Mouse (Mus musculus): Measurements from ENCODE around the gene Zc3h12b. TPM values are rescaled to one million over a fixed set of nuclear protein-coding genes. Genes with fewer than 3 reads are reported as not detected.

Zc3h12b gene
- total and polyA plus RNA-seq, 2 experiments from 2014 or later = 3.5 to 10.6 TPM

DNA sequence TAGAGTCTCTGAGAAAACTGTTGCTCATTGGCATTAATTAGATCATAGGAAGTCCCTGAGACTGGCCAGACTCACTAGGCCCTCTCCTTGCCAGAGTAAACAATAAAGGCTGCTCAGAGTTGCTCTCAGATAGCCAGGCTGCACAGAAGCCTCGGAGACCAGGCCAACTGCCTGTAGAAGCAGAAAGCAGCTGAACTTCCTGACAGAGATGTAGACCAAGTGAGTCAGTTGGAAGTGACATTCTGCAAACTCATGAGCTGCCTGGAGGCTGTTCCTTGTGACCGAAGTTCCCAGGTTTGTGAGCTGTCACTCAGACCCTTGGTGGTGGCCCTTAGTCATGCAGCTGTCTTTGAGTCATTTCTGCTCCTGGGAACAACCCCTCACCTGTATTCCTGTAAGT, 251.9 kb downstream of the Zc3h12b start:
- Histone ChIP-seq H3K27ac (ENCODE audit: low read depth, low read length) (no peak overlapping the region), H3K4me3 (ENCODE audit: low read depth, low read length) (no peak overlapping the region), H3K4me2 (ENCODE audit: low read depth) (no peak overlapping the region), H3K4me1 (ENCODE audit: insufficient read depth) (no peaks in the 10 kb centered on the region), H3K9ac (no peak overlapping the region), H3K9me3 (ENCODE audit: low read length) (no peaks in the 10 kb centered on the region), H3K27me3 (ENCODE audit: insufficient read depth, low read length) (no peaks in the 10 kb centered on the region), H3K36me3 (ENCODE audit: insufficient read depth) (no peaks in the 10 kb centered on the region)
- TF ChIP-seq CTCF (IDR thresholded peaks at IDR 0.05; ENCODE audit: low read depth) = no peak
- ATAC-seq (no peak), DNase-seq (no peak)
- WGBS = 76% methylated on average over 2 of the region's 2 CpGs

DNA sequence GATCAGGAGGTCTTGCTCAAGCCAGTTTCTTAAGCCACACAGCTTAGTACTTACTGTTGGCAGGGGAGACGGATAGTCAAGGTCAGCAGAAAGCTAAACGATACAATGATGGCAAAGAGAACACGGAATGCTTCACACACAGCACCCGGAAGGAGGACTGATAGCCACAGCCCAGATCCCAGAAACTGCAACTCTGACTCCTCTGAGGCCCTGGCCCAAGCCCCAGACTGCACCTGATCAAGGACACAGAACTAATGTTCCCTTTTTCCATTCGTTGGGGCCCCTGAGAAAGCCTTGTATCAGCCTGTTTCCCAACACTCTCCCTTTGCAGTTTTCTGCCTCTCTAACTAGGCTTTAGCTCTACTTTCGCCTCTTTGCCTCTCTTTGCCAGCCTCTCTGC, 253.6 kb downstream of the Zc3h12b start:
- no peak for TF ChIP-seq CTCF (IDR thresholded peaks at IDR 0.05; ENCODE audit: low read depth)
- no peak for DNase-seq
- no peaks in the 10 kb centered on the region for H3K9me3 ChIP-seq (ENCODE audit: low read length)
- 74% methylated on average over 6 of the region's 6 CpGs for WGBS
- no peak overlapping the region for H3K27ac ChIP-seq (ENCODE audit: low read depth, low read length)
- H3K4me2 ChIP-seq (ENCODE audit: low read depth) = no peak overlapping the region
- ATAC-seq = no peak
- no peak overlapping the region for H3K4me3 ChIP-seq (ENCODE audit: low read depth, low read length)
- H3K4me1 ChIP-seq (ENCODE audit: insufficient read depth) = no peaks in the 10 kb centered on the region
- no peak overlapping the region for H3K9ac ChIP-seq
- no peaks in the 10 kb centered on the region for H3K27me3 ChIP-seq (ENCODE audit: insufficient read depth, low read length)
- no peaks in the 10 kb centered on the region for H3K36me3 ChIP-seq (ENCODE audit: insufficient read depth)

DNA sequence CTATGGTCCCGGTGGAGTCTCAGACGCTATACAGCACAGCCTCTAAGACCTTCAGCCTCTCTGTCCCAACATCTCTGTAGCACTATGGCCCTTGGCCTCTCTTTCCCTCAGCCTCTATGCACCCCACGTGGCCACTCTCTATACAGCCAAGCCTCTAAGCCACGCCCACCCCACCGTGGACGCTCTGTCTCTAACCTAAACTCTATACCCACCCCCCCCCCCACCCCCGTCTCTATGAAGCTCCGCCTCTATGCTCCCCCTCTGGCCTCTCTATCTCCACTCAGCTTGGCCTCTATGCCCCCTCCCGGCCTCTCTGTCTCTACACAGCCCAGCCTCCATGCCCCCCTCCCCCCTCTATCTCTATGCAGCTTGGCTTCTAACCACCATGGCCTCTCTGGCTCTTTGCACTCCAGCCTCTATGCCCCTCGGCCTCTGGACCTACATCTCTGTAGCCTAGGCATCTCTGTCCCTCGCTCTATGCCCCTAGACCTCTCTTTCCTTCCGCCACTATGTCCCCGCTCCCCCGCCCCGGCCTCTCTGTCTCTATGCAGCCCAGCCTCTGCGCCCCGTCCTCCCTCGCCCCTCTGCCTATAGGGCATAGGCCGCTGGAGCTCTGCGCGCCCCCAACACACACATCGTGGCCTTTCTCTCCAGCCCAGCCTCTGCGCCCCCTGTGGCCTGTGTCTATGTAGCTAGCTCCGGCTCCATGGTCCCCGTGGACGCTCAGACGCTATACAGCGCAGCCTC, 256.5 kb downstream of the Zc3h12b start:
- Histone ChIP-seq H3K27ac (ENCODE audit: low read depth, low read length) (peak overlapping the region; percentile 81), H3K4me2 (ENCODE audit: low read depth) (peak overlapping the region; percentile 57), H3K4me1 (ENCODE audit: insufficient read depth) (no peaks in the 10 kb centered on the region), H3K36me3 (ENCODE audit: insufficient read depth) (no peaks in the 10 kb centered on the region), H3K9ac (peak overlapping the region; percentile 54), H3K27me3 (ENCODE audit: insufficient read depth, low read length) (no peaks in the 10 kb centered on the region), H3K4me3 (ENCODE audit: low read depth, low read length) (peak overlapping the region; percentile 38), H3K9me3 (ENCODE audit: low read length) (no peaks in the 10 kb centered on the region)
- peak; percentile 76 for ATAC-seq
- DNase-seq = peak; percentile 69
- WGBS = 36% methylated on average over 28 of the region's 28 CpGs
- TF ChIP-seq CTCF (IDR thresholded peaks at IDR 0.05; ENCODE audit: low read depth) = peak; percentile 34

DNA sequence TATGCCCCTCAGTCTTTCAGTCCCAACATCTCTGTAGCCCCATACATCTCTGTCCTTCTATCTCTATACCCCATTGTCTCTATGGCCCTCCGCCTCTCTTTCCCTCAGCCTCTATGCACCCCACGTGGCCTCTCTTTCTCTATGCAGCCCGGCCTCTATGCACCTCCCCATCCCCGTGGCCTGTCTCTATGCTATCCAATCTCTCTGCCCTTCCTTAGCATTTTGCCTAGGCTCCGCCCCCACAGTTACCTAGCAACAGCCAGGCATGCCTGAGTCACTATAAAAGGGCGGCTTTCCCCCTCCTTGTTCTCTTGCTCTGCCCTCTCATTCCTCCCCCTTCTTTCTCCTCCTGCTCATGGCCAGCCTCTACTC, 257.1 kb downstream of the Zc3h12b start:
- H3K4me2 ChIP-seq (ENCODE audit: low read depth) = peak overlapping the region; percentile 57
- TF ChIP-seq CTCF (IDR thresholded peaks at IDR 0.05; ENCODE audit: low read depth) = no peak
- ATAC-seq (peak; percentile 97), DNase-seq (peak; percentile 86)
- peak overlapping the region; percentile 81 for H3K27ac ChIP-seq (ENCODE audit: low read depth, low read length)
- no peaks in the 10 kb centered on the region for H3K9me3 ChIP-seq (ENCODE audit: low read length)
- no peaks in the 10 kb centered on the region for H3K4me1 ChIP-seq (ENCODE audit: insufficient read depth)
- peak overlapping the region; percentile 38 for H3K4me3 ChIP-seq (ENCODE audit: low read depth, low read length)
- no peaks in the 10 kb centered on the region for H3K27me3 ChIP-seq (ENCODE audit: insufficient read depth, low read length)
- peak overlapping the region; percentile 54 for H3K9ac ChIP-seq
- WGBS = 38% methylated on average over 6 of the region's 6 CpGs
- H3K36me3 ChIP-seq (ENCODE audit: insufficient read depth) = no peaks in the 10 kb centered on the region

DNA sequence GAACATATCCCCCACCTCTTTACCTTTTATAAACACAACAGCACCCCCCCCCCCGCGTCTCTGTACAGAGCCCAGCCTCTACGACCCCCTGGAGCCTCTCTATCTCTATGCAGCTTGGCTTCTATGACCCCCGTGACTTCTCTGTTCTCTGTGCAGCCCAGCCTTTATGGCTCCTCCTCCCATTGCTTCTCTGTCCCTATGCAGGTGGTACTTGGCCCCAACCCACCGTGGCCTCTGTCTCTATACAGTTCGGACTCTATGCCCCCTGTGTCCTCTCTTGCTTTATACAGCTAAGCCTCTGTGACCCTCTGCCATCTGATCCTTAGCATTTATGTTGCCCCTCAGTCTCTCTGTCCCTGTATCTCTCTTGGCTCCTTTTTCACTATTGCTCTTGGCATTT, 257.6 kb downstream of the Zc3h12b start:
- Histone ChIP-seq H3K27me3 (ENCODE audit: insufficient read depth, low read length) (no peaks in the 10 kb centered on the region), H3K4me1 (ENCODE audit: insufficient read depth) (no peaks in the 10 kb centered on the region), H3K9me3 (ENCODE audit: low read length) (no peaks in the 10 kb centered on the region), H3K4me3 (ENCODE audit: low read depth, low read length) (no peak overlapping the region), H3K27ac (ENCODE audit: low read depth, low read length) (no peak overlapping the region), H3K4me2 (ENCODE audit: low read depth) (peak overlapping the region; percentile 57; the same call in 1 of the 2 replicates), H3K36me3 (ENCODE audit: insufficient read depth) (no peaks in the 10 kb centered on the region), H3K9ac (no peak overlapping the region)
- no peak for ATAC-seq
- no peak for TF ChIP-seq CTCF (IDR thresholded peaks at IDR 0.05; ENCODE audit: low read depth)
- no peak for DNase-seq
- WGBS = 33% methylated on average over 6 of the region's 6 CpGs

DNA sequence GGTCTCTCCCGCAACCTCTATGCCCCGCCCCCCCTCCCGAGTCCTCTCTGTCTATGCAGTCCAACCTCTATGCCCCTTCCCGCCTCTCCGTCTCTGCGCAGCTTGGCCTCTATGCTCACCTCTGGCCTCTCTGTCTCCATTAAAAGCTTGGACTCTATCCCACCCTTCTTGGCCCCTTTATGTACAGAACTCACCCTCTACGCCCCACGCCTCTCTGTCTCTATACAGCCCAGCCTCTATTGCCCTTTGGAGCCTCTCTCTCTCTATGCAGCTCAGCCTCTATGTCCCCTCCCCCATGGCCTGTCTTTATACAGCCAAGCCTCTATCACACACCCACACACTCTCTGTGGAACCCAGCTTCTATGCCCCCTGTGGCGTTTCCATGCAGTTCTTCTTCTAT, 258.5 kb downstream of the Zc3h12b start:
- Histone ChIP-seq H3K4me2 (ENCODE audit: low read depth) (no peak overlapping the region), H3K27me3 (ENCODE audit: insufficient read depth, low read length) (no peaks in the 10 kb centered on the region), H3K4me3 (ENCODE audit: low read depth, low read length) (no peak overlapping the region), H3K4me1 (ENCODE audit: insufficient read depth) (no peaks in the 10 kb centered on the region), H3K36me3 (ENCODE audit: insufficient read depth) (no peaks in the 10 kb centered on the region), H3K27ac (ENCODE audit: low read depth, low read length) (no peak overlapping the region), H3K9ac (no peak overlapping the region), H3K9me3 (ENCODE audit: low read length) (no peaks in the 10 kb centered on the region)
- WGBS = 86% methylated on average over 9 of the region's 9 CpGs
- DNase-seq (no peak), ATAC-seq (no peak)
- TF ChIP-seq CTCF (IDR thresholded peaks at IDR 0.05; ENCODE audit: low read depth) = no peak

Other genes starting within 250 kb of the Zc3h12b start
- 0.33 and 0.38 TPM in 2 replicates for gene Asb12, start 153.7 kb upstream of the Zc3h12b start, total RNA-seq (2014; rRNA removed)
- gene Asb12, start 153.7 kb upstream of the Zc3h12b start, polyA plus RNA-seq (2015; fragmentation: Nextera tagmentation; extraction: Ambion mirVana) = 0.34 TPM in 1 of 2 replicates, not detected in the other
- gene Pfn5, start 153.6 kb upstream of the Zc3h12b start, total RNA-seq (2014; rRNA removed) = not detected in 2 replicates
- not detected in 2 replicates for gene Pfn5, start 153.6 kb upstream of the Zc3h12b start, polyA plus RNA-seq (2015; fragmentation: Nextera tagmentation; extraction: Ambion mirVana)
- 50.9 and 52.5 TPM in 2 replicates for gene Zc4h2, start 53.2 kb upstream of the Zc3h12b start, total RNA-seq (2014; rRNA removed)
- 61.6 and 74.9 TPM in 2 replicates for gene Zc4h2, start 53.2 kb upstream of the Zc3h12b start, polyA plus RNA-seq (2015; fragmentation: Nextera tagmentation; extraction: Ambion mirVana)
- gene Las1l, start 245.3 kb downstream of the Zc3h12b start, total RNA-seq (2014; rRNA removed) = 33.3 and 51.2 TPM in 2 replicates
- 33.1 and 54.4 TPM in 2 replicates for gene Las1l, start 245.3 kb downstream of the Zc3h12b start, polyA plus RNA-seq (2015; fragmentation: Nextera tagmentation; extraction: Ambion mirVana)